Mouse (Mus musculus): ENCODE measurements around the gene Slc2a1. TPM values are rescaled to one million over a fixed set of nuclear protein-coding genes. Genes with fewer than 3 reads are reported as not detected.

Gene Slc2a1
- polyA plus RNA-seq, 1 experiment from 2014 or later = 150 TPM

DNA sequence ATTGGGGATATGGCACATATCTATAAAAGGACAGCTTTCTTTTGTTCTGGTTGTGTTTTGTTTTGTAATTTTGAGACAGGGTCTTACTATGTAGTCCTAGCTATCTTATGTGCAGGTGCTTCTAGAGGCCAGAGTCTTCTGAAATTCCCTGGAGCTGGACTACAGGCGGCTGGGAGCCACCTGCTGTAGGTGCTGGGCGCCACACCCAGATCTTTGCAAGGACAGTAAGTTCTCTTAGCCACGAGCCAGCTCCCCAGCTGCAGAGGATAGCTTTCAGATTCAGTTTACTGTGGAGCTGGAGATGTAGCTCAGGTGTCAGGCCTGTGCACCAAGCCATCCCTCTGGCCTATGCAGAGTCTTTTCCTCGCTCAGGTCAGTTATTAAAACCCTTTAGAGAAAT is 58.6 kb downstream of the Slc2a1 start:
- peaks cover 9% of the 10 kb centered on the region for H3K36me3 ChIP-seq (ENCODE audit: control insufficient read depth, insufficient read depth, low read length)
- H3K9ac ChIP-seq (ENCODE audit: low read depth, low read length) = no peak overlapping the region
- no peak overlapping the region for H3K4me3 ChIP-seq (ENCODE audit: low read depth, low read length)
- WGBS = 73% methylated on average over 4 of the region's 4 CpGs
- no peak overlapping the region for H3K4me2 ChIP-seq
- H3K27me3 ChIP-seq (replicated peaks; ENCODE audit: control insufficient read depth, insufficient read depth, low read length) = no peaks in the 10 kb centered on the region
- no peaks in the 10 kb centered on the region for H3K9me3 ChIP-seq (ENCODE audit: control insufficient read depth, low read length)
- DNase-seq (ENCODE audit: low spot score) = no peak
- H3K4me1 ChIP-seq (replicated peaks; ENCODE audit: control insufficient read depth, insufficient read depth, low read length) = peaks cover 5% of the 10 kb centered on the region; the same call in 1 of the 2 replicates
- H3K27ac ChIP-seq (ENCODE audit: low read depth, low read length) = no peak overlapping the region
- no peak for ATAC-seq (replicated peaks; ENCODE audit: low FRiP score)

DNA sequence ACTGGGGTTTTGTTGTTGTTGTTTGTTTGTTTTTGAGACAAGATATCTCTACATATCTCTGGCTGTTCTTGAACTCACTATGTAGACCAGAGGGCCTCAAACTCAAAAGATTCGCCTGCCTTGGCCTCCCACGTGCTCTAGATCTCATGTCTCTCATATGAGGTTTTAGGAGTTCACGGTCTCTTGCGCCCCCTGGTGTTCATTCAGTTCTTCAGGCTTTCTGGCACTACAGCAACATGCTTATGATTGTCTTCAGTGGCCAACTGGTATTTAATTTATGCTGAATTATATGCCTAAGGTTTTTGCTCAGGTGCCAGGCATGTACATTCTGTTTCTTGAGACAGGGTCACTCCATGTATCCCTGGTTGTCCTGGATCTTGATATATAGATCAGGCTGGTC is 59.2 kb downstream of the Slc2a1 start:
- peak; percentile 33; the same call in 1 of the 2 replicates for ATAC-seq (replicated peaks; ENCODE audit: low FRiP score)
- H3K27ac ChIP-seq (ENCODE audit: low read depth, low read length) = no peak overlapping the region
- no peaks in the 10 kb centered on the region for H3K9me3 ChIP-seq (ENCODE audit: control insufficient read depth, low read length)
- 5% methylated on average over 4 of the region's 4 CpGs for WGBS
- peaks cover 9% of the 10 kb centered on the region for H3K36me3 ChIP-seq (ENCODE audit: control insufficient read depth, insufficient read depth, low read length)
- peaks cover 9% of the 10 kb centered on the region; the same call in 1 of the 2 replicates for H3K4me1 ChIP-seq (replicated peaks; ENCODE audit: control insufficient read depth, insufficient read depth, low read length)
- H3K27me3 ChIP-seq (replicated peaks; ENCODE audit: control insufficient read depth, insufficient read depth, low read length) = no peaks in the 10 kb centered on the region
- no peak overlapping the region for H3K9ac ChIP-seq (ENCODE audit: low read depth, low read length)
- peak; percentile 77 for DNase-seq (ENCODE audit: low spot score)
- no peak overlapping the region for H3K4me2 ChIP-seq
- no peak overlapping the region for H3K4me3 ChIP-seq (ENCODE audit: low read depth, low read length)

DNA sequence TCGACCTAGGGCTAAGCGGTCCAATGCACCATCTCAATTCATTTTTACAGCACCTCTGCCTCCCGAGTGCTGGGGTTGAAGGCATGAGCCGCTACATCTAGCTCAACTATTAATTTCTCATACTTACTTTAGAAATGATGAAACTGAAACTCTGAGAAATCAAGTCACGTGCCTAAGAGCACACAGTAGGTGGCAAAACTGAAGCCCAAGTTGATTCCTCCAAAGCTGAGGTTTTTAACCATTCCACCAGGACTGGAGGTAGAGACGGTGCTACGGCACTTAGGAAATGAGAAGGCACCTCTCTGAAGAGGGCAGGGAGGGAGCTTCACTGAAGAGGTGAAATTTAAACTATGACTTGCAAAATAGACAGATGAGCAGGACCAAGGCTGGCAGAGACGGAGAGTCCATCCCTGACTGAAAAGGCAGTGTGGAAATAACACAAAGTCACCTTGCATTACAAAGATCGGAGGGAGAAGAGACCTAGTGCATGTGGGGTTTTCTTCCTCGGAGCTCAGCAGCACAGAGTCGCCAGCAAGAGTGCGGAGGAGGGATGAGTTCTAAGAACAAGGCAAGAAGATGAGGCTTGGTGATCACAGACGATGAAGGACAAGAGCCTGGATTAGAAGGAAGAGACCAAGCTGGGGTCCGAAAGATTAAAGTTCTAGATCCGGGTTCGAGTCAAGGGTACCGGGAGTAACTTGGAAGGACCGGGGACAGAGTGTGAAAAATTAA is 64.6 kb downstream of the Slc2a1 start:
- no peaks in the 10 kb centered on the region for H3K27me3 ChIP-seq (replicated peaks; ENCODE audit: control insufficient read depth, insufficient read depth, low read length)
- H3K27ac ChIP-seq (ENCODE audit: low read depth, low read length) = no peak overlapping the region
- peak overlapping the region; percentile 98 for H3K4me2 ChIP-seq
- H3K9ac ChIP-seq (ENCODE audit: low read depth, low read length) = peak overlapping the region; percentile 85
- H3K4me3 ChIP-seq (ENCODE audit: low read depth, low read length) = peak overlapping the region; percentile 78
- H3K4me1 ChIP-seq (replicated peaks; ENCODE audit: control insufficient read depth, insufficient read depth, low read length) = peaks cover 10% of the 10 kb centered on the region
- ATAC-seq (replicated peaks; ENCODE audit: low FRiP score) (no peak), DNase-seq (ENCODE audit: low spot score) (no peak)
- H3K9me3 ChIP-seq (ENCODE audit: control insufficient read depth, low read length) = no peaks in the 10 kb centered on the region
- H3K36me3 ChIP-seq (ENCODE audit: control insufficient read depth, insufficient read depth, low read length) = peaks cover 13% of the 10 kb centered on the region
- 34% methylated on average over 18 of the region's 18 CpGs for WGBS

DNA sequence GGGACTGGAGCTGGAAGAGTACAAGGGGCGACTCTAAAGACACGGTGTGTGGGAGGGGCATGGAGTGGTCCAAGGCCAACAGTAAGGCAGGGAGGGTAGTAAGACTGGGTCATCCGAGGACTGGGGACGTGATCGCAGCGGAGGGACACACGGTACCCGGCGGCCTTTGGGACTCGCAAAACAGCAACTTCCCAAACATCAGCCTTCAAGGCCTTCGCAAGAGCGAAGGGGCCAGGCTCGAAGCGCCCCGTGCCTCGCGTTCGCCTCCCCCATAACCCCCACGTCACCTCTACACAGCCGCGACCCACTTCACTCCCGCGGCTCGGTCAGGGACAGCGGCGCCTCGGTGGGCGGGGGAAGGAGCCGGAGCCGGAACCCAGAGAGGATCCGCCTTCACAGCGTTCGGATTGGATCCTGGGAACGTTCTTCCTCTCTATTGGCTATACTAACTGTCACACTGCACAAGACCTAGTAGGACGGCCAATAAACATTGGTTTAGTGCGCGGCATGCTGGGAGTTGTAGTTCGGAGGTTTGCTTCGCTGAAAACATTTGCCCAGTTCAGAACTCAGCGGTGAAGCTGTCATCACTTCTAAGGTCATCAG is 65.4 kb downstream of the Slc2a1 start, which contains the start of gene Zfp691:
TSS of gene Zfp691 (minus strand) at position 345 of the 603 bp plus-strand sequence.
- no peak within 1 kb of the TSS for H3K27ac ChIP-seq (ENCODE audit: low read depth, low read length)
- WGBS = under 1% methylated on average over 40 of the region's 40 CpGs
- peak within 1 kb of the TSS; percentile 78 for H3K4me3 ChIP-seq (ENCODE audit: low read depth, low read length)
- H3K4me2 ChIP-seq = peak within 1 kb of the TSS; percentile 98
- ATAC-seq (replicated peaks; ENCODE audit: low FRiP score) (peak; percentile 98), DNase-seq (ENCODE audit: low spot score) (peak; percentile 88)
- no peaks in the 10 kb centered on the region for H3K27me3 ChIP-seq (replicated peaks; ENCODE audit: control insufficient read depth, insufficient read depth, low read length)
- peaks cover 13% of the 10 kb centered on the region for H3K36me3 ChIP-seq (ENCODE audit: control insufficient read depth, insufficient read depth, low read length)
- peaks cover 10% of the 10 kb centered on the region for H3K4me1 ChIP-seq (replicated peaks; ENCODE audit: control insufficient read depth, insufficient read depth, low read length)
- H3K9me3 ChIP-seq (ENCODE audit: control insufficient read depth, low read length) = no peaks in the 10 kb centered on the region
- H3K9ac ChIP-seq (ENCODE audit: low read depth, low read length) = peak within 1 kb of the TSS; percentile 85

DNA sequence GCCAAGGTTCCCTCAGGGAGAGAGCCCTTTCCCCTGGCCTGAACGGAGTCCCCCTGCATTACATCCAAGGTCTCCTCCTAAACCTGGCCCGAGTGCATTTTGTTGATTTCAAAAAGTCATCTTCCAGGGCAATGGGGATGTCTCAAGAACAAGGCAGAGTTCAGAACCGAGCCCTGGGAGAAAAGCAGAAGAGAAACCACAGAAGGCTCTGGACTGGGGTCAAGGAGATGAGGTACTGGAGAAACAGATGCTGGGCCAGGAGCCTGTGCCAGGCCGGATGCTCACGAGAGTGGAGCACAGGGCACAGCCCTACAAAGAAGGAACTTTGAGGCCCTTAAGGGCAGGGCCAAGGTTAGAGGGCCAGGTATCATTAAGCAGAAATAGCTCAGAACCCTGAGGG is 69.2 kb downstream of the Slc2a1 start:
- no peak overlapping the region; the same call in 1 of the 2 replicates for H3K27ac ChIP-seq (ENCODE audit: low read depth, low read length)
- H3K4me3 ChIP-seq (ENCODE audit: low read depth, low read length) = no peak overlapping the region
- DNase-seq (ENCODE audit: low spot score) = no peak
- no peaks in the 10 kb centered on the region for H3K27me3 ChIP-seq (replicated peaks; ENCODE audit: control insufficient read depth, insufficient read depth, low read length)
- H3K4me1 ChIP-seq (replicated peaks; ENCODE audit: control insufficient read depth, insufficient read depth, low read length) = peaks cover 9% of the 10 kb centered on the region
- no peak for ATAC-seq (replicated peaks; ENCODE audit: low FRiP score)
- 75% methylated on average over 5 of the region's 5 CpGs for WGBS
- H3K4me2 ChIP-seq = no peak overlapping the region
- H3K36me3 ChIP-seq (ENCODE audit: control insufficient read depth, insufficient read depth, low read length) = peaks cover 23% of the 10 kb centered on the region
- no peak overlapping the region for H3K9ac ChIP-seq (ENCODE audit: low read depth, low read length)
- no peaks in the 10 kb centered on the region for H3K9me3 ChIP-seq (ENCODE audit: control insufficient read depth, low read length)

DNA sequence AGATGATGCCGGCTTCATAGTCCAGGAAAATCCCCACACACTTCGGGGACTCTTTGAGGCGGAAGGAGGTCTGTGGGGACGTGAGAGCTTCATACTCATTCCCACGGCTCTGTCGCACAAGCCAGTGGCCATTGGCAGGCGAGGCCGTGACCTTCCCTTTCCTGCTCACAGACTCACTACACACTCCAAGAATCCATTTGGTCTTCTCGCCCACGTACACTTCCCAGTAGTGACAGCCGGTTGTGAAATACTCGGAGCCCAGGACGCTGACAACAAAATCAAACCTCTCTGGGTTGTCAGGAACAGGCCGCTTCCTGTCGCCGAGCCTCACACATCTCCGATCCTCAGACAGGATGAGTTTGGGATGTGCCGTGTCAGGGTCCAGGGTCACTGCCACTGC is 69.8 kb downstream of the Slc2a1 start:
- Histone ChIP-seq H3K9me3 (ENCODE audit: control insufficient read depth, low read length) (no peaks in the 10 kb centered on the region), H3K4me2 (no peak overlapping the region), H3K9ac (ENCODE audit: low read depth, low read length) (no peak overlapping the region), H3K36me3 (ENCODE audit: control insufficient read depth, insufficient read depth, low read length) (peaks cover 25% of the 10 kb centered on the region), H3K27ac (ENCODE audit: low read depth, low read length) (no peak overlapping the region), H3K27me3 (replicated peaks; ENCODE audit: control insufficient read depth, insufficient read depth, low read length) (no peaks in the 10 kb centered on the region), H3K4me1 (replicated peaks; ENCODE audit: control insufficient read depth, insufficient read depth, low read length) (peaks cover 3% of the 10 kb centered on the region; the same call in 1 of the 2 replicates), H3K4me3 (ENCODE audit: low read depth, low read length) (no peak overlapping the region)
- WGBS = 70% methylated on average over 18 of the region's 18 CpGs
- DNase-seq (ENCODE audit: low spot score) (no peak), ATAC-seq (replicated peaks; ENCODE audit: low FRiP score) (no peak)

DNA sequence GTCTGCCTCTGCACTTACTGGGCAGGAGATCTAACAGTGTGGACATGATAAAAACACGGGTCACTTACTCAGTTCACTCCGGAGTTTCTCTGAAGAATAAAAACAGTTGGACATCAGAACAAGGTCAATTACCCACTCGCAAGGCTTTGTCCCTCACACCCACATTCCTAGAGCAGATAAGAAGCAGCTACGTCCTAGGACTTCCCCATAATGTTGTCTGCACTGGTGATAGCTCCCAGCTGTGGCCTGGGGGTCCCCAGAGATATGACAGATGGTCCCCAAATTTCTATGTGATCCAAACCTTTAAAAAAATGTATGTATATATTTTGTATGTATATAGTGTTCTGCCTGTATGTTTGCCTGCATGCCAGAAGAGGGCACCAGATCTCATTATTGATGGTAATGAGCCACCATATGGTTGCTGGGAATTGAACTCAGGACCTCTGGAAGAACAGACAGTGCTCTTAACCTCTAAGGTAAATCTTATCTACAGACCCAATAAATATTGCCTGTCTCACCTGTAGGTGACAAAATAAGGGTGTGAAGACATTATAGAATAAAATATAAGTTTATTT is 71.7 kb downstream of the Slc2a1 start:
- Histone ChIP-seq H3K27ac (ENCODE audit: low read depth, low read length) (no peak overlapping the region), H3K4me3 (ENCODE audit: low read depth, low read length) (no peak overlapping the region), H3K4me2 (no peak overlapping the region), H3K4me1 (replicated peaks; ENCODE audit: control insufficient read depth, insufficient read depth, low read length) (peaks cover 3% of the 10 kb centered on the region; the same call in 1 of the 2 replicates), H3K9ac (ENCODE audit: low read depth, low read length) (no peak overlapping the region), H3K36me3 (ENCODE audit: control insufficient read depth, insufficient read depth, low read length) (peaks cover 32% of the 10 kb centered on the region), H3K9me3 (ENCODE audit: control insufficient read depth, low read length) (no peaks in the 10 kb centered on the region), H3K27me3 (replicated peaks; ENCODE audit: control insufficient read depth, insufficient read depth, low read length) (no peaks in the 10 kb centered on the region)
- WGBS = 38% methylated on average over 4 of the region's 4 CpGs
- ATAC-seq (replicated peaks; ENCODE audit: low FRiP score) (no peak), DNase-seq (ENCODE audit: low spot score) (no peak)

DNA sequence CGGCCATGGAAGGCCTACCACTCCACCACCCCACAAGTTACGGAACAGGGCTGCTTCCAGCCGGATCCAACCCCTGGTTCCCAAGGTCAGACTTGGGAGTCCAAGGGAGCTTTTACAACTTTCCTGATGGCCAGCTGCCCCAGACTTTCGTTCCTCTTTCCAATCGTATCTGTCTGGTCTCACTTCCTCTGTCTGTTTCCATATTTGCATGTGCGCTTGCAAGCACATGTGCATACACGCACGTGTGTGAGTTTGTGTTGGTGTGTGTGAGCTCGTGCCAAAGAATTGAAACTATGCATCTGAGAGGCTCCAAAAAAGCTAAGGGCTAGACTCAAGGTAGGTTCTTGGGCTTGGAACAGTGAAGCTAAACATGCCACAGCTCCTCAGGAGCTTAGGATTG is 72.9 kb downstream of the Slc2a1 start:
- peaks cover 13% of the 10 kb centered on the region for H3K4me1 ChIP-seq (replicated peaks; ENCODE audit: control insufficient read depth, insufficient read depth, low read length)
- ATAC-seq (replicated peaks; ENCODE audit: low FRiP score) (no peak), DNase-seq (ENCODE audit: low spot score) (no peak)
- peak overlapping the region; percentile 13; the same call in 1 of the 2 replicates for H3K27ac ChIP-seq (ENCODE audit: low read depth, low read length)
- H3K9me3 ChIP-seq (ENCODE audit: control insufficient read depth, low read length) = no peaks in the 10 kb centered on the region
- H3K36me3 ChIP-seq (ENCODE audit: control insufficient read depth, insufficient read depth, low read length) = peaks cover 36% of the 10 kb centered on the region
- no peaks in the 10 kb centered on the region for H3K27me3 ChIP-seq (replicated peaks; ENCODE audit: control insufficient read depth, insufficient read depth, low read length)
- 70% methylated on average over 9 of the region's 9 CpGs for WGBS
- no peak overlapping the region for H3K9ac ChIP-seq (ENCODE audit: low read depth, low read length)
- H3K4me2 ChIP-seq = no peak overlapping the region
- H3K4me3 ChIP-seq (ENCODE audit: low read depth, low read length) = no peak overlapping the region

Measured in liver, embryonic 11.5 days (tissue).